Mouse (Mus musculus) midbrain, embryonic 10.5 days (tissue): ENCODE results near the gene Mre11a. TPM values are rescaled to one million over a fixed set of nuclear protein-coding genes. Genes with fewer than 3 reads are reported as not detected.

Source experiments
- DNase-seq: peaks from one replicate; pipeline ENCODE4 v3.0.0-alpha.2; 2017; ENCODE audit warnings: low spot score
- H3K27ac ChIP-seq: fragments of 300-500 bp; sonication (generic); replicated peaks from 2 replicates; pipeline ENCODE4 v1.5.1; 2016; ENCODE audit warnings: mild to moderate bottlenecking
- H3K27me3 ChIP-seq: fragments of 300-500 bp; sonication (generic); 2 replicates; pipeline ENCODE4 v1.6.1; 2016; ENCODE audit warnings: low read depth, mild to moderate bottlenecking; ENCODE audit not compliant: poor library complexity, severe bottlenecking
- H3K36me3 ChIP-seq: fragments of 300-500 bp; sonication (generic); 2 replicates; pipeline ENCODE4 v1.6.1; 2016; ENCODE audit warnings: mild to moderate bottlenecking, moderate library complexity
- H3K4me1 ChIP-seq: fragments of 300-500 bp; sonication (generic); 2 replicates; pipeline ENCODE4 v1.6.1; 2016
- H3K4me3 ChIP-seq: fragments of 300-500 bp; sonication (generic); 2 replicates; pipeline ENCODE4 v1.5.1; 2016; ENCODE audit warnings: mild to moderate bottlenecking, moderate library complexity
- H3K9me3 ChIP-seq: fragments of 300-500 bp; sonication (generic); replicated peaks from 2 replicates; pipeline ENCODE4 v1.6.1; 2016; ENCODE audit warnings: mild to moderate bottlenecking
- WGBS: fragments of 180-500 bp; shearing (Covaris S2); methylation state at CpG from one replicate; pipeline ENCODE4 v1.1.7; 2016; 5-methylcytosine and 5-hydroxymethylcytosine counted together
- polyA plus RNA-seq: library from polyadenylated mRNA; unstranded; fragments of >200 nt; fragmentation: Nextera tagmentation; extraction: Ambion mirVana; gene quantifications from 2 replicates; pipeline ENCODE4 v1.2.1, GENCODE M21; 2016

Mre11a gene
- polyA plus RNA-seq, 1 experiment from 2014 or later: 38.6 TPM

DNA sequence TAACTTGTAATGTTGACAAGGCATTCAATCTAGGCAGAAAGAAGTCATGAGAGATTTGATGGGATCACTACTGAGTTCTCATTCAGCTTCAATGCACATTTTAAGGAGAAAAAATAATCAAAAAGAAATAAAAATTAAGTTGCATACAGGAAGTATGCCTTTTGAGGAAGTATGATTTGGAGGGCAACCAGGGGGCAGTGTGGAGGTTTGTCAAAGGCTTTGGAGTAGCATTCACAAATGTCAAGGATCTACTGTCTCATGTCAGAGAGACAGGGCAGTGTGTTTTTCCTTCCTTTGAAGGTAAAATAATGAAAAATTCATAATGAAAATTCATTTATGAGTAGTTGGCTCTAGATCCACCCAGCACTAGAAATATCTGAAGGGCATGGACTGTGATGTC lies 100.7 kb downstream of the Mre11a start:
- H3K4me3 ChIP-seq: no peak overlapping the region
- no peak overlapping the region for H3K27ac ChIP-seq
- no peaks in the 10 kb centered on the region for H3K36me3 ChIP-seq
- H3K27me3 ChIP-seq: no peaks in the 10 kb centered on the region
- H3K9me3 ChIP-seq: no peaks in the 10 kb centered on the region
- no peaks in the 10 kb centered on the region for H3K4me1 ChIP-seq
- no peak for DNase-seq

DNA sequence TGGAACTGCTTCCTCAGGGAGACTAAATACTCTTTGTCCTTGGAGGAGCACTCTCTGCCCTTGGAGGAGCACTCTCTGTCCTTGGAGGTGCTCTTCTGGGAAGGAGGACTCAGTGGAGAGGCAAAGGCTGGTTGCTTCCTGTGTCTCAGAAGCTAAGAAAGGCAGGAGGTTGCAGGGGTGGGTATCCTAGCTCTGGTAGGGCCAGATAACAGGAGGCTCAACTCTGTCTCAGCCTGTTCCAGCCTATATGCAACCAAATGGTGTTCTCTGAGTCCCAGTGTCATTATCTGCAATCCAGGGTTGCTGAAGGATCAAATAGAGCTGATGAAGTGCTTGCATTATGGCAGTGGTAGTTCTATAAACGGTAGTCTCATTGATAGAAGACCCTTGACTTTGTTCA lies 101.5 kb downstream of the Mre11a start:
- 86% methylated on average over 1 of the region's 1 CpGs for WGBS

More for the DNA sequence above, 101.5 kb downstream of the Mre11a start:
- no peaks in the 10 kb centered on the region for H3K27me3 ChIP-seq
- no peaks in the 10 kb centered on the region for H3K9me3 ChIP-seq
- no peaks in the 10 kb centered on the region for H3K36me3 ChIP-seq
- H3K4me3 ChIP-seq: no peak overlapping the region
- H3K27ac ChIP-seq: no peak overlapping the region
- DNase-seq: no peak
- H3K4me1 ChIP-seq: peaks cover 3% of the 10 kb centered on the region; the same call in 1 of the 2 replicates

Other genes starting within 250 kb of the Mre11a start
- 14.7 and 14.9 TPM in 2 replicates for gene Amotl1, start 139.6 kb upstream of the Mre11a start, polyA plus RNA-seq
- 0.04 and 0.11 TPM in 2 replicates for gene Piwil4, start 43.9 kb upstream of the Mre11a start, polyA plus RNA-seq
- 1.8 and 2.0 TPM in 2 replicates for gene Fut4, start 32.3 kb upstream of the Mre11a start, polyA plus RNA-seq
- 0.38 TPM in 1 of 2 replicates, not detected in the other for gene 1700012B09Rik, start 13.6 kb upstream of the Mre11a start, polyA plus RNA-seq
- gene Ankrd49, start 202 bp downstream of the Mre11a start, polyA plus RNA-seq: 56.6 and 57.7 TPM in 2 replicates
- gene Gpr83, start 75.6 kb downstream of the Mre11a start, polyA plus RNA-seq: 0.25 and 0.40 TPM in 2 replicates
- not detected in 2 replicates for gene Izumo1r, start 119.3 kb downstream of the Mre11a start, polyA plus RNA-seq